ENCODE assay signal across 19 mouse cellular contexts in the genomic region with DNA sequence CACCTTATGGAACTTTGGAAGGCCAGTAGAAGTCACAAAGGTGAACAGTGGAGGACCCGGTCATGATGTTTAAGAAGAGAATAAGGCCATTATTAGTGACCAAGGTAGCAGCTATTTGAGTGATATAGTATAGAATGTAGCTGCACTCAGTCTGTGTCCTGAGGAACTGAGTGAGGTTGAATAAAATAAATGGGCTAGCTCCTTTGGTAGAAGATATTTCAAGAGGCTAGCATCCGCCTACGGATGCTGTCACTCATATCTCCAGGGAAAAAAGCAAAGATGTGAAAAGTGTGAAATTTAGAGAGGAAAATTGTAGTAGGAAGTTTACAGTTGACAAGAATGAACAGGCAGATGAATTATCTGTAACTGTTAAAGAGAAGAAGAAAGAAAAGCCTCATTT.
DNase-seq lines count a peak whose midpoint lies in the region; ATAC-seq lines count a peak whose summit lies in the region.
"Had no signal": no experiment of that assay in that cellular context is flagged by ENCODE, and none has a peak within 500 bp of the region (broad histone marks: within the 10 kb centered on the region; RNA-seq: fewer than 3 reads in every experiment).

No protein-coding gene starts in this region.

- ATAC-seq in frontal cortex, adult (ENCODE audit: low TSS enrichment): peak; percentile 94
- ATAC-seq: activated CD4-positive, CD25-positive, alpha-beta regulatory T cell, adult 4 months; CD4-positive, CD25-positive, alpha-beta regulatory T cell, adult 4 months; Patski had no signal

- no peak for DNase-seq in frontal cortex, postnatal 10 days (ENCODE audit: low spot score in 2 of 2)
- peak; percentile 66 for DNase-seq in heart, adult 11 months
- no peak for DNase-seq in heart, postnatal 4 days
- DNase-seq in right cerebral cortex, adult 18-20 months: peak; percentile 15
- DNase-seq in right cerebral cortex, adult 2 months (ENCODE audit: low spot score in 2 of 2): no peak
- DNase-seq: adrenal gland, adult 2 months; adrenal gland, adult 8-10 months; adrenal gland, postnatal 10 days; adrenal gland, postnatal 14 days; adrenal gland, postnatal 25 days; adrenal gland, postnatal 36 days; B cell, adult 2 months; cerebellum, adult 11 months; cerebellum, adult 11-12 months; cerebellum, adult 18-20 months had no signal

Comparison
In these comparisons a context has a peak if more than half of its experiments do, and no peak if none do; other contexts are left out.
1. DNase-seq: peak in heart, adult 11 months (single experiment) and right cerebral cortex, adult 18-20 months (single experiment); none in frontal cortex, postnatal 10 days (0 of 2), heart, postnatal 4 days (single experiment) and right cerebral cortex, adult 2 months (0 of 2).